9 mouse cellular contexts compared by ENCODE assay signal in the genomic region with DNA sequence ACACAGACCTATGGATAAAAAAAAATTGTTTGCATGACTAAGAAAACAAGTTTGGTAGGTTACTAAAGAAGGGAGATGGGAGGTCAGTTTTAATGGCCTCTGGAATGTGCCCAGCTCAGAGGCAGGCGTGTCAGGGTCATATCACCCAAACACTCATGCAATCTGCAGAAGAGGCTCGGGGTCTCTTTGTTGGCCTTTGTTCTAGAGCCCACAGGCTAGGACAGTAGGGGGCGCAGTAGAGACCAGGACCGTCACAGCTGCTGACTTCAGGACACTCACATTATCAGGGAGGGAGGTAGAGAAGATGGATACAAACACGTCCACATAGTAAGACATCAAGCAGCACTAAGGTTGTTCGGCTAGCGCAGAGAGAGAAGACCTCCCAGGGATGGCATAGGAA. TPM values are rescaled to one million over a fixed set of nuclear protein-coding genes. Genes with fewer than 3 reads are reported as not detected.
DNase-seq lines count a peak whose midpoint lies in the region; ATAC-seq and TF ChIP-seq lines count a peak whose summit lies in the region.
"Had no signal": no experiment of that assay in that cellular context is flagged by ENCODE, and none has a peak within 500 bp of the region (broad histone marks: within the 10 kb centered on the region; RNA-seq: fewer than 3 reads in every experiment).

No protein-coding gene starts in this region.

- peak overlapping the region; percentile 40 for H3K4me2 ChIP-seq in intestine, embryonic 15.5 days (replicated peaks)
- H3K4me2 ChIP-seq: liver, embryonic 15.5 days had no signal

- ATAC-seq in intestine, embryonic 15.5 days, result no peak
- ATAC-seq in megakaryocyte, adult 5-6 weeks (ENCODE audit: poor library complexity, severe bottlenecking), result no peak

- H3K9ac ChIP-seq in intestine, embryonic 15.5 days, result no peak overlapping the region
- H3K9ac ChIP-seq: liver, embryonic 15.5 days had no signal

- H3K4me1 ChIP-seq in kidney, adult 2 months (ENCODE audit: control insufficient read depth, insufficient read depth, low read length), result no peaks in the 10 kb centered on the region
- no peaks in the 10 kb centered on the region for H3K4me1 ChIP-seq in cortical plate, adult 2 months (ENCODE audit: control insufficient read depth, insufficient read depth, low read length)
- H3K4me1 ChIP-seq in intestine, embryonic 15.5 days (replicated peaks), result no peaks in the 10 kb centered on the region
- H3K4me1 ChIP-seq: liver, embryonic 15.5 days had no signal

- peak; percentile 44 for TF ChIP-seq CTCF in kidney, adult 2 months (conservative IDR thresholded peaks at IDR 0.05; ENCODE audit: insufficient read depth, insufficient read length, low read depth, low read length)
- peak; percentile 39 for TF ChIP-seq CTCF in cortical plate, adult 2 months (IDR thresholded peaks at IDR 0.05; ENCODE audit: extremely low read depth, insufficient read depth, low read length)

- H3K27me3 ChIP-seq in kidney, adult 2 months (replicated peaks; ENCODE audit: control insufficient read depth, insufficient read depth, low read length), result no peaks in the 10 kb centered on the region
- H3K27me3 ChIP-seq in intestine, embryonic 15.5 days (replicated peaks), result peaks cover under 1% of the 10 kb centered on the region; the same call in 1 of the 2 replicates

- no peaks in the 10 kb centered on the region for H3K9me3 ChIP-seq in intestine, embryonic 15.5 days
- H3K9me3 ChIP-seq: liver, embryonic 15.5 days had no signal

- H3K27ac ChIP-seq in kidney, adult 2 months (ENCODE audit: insufficient read depth, low read depth, low read length), result no peak overlapping the region
- no peak overlapping the region for H3K27ac ChIP-seq in cortical plate, adult 2 months (ENCODE audit: insufficient read depth, low read length)
- H3K27ac ChIP-seq in intestine, embryonic 15.5 days, result no peak overlapping the region
- H3K27ac ChIP-seq: liver, embryonic 15.5 days had no signal

- H3K36me3 ChIP-seq in kidney, adult 2 months (ENCODE audit: control insufficient read depth, insufficient read depth, low read length), result no peaks in the 10 kb centered on the region
- no peaks in the 10 kb centered on the region for H3K36me3 ChIP-seq in intestine, embryonic 15.5 days
- H3K36me3 ChIP-seq: liver, embryonic 15.5 days had no signal

- H3K4me3 ChIP-seq in kidney, adult 2 months (ENCODE audit: insufficient read depth, low read depth, low read length), result no peak overlapping the region
- no peak overlapping the region for H3K4me3 ChIP-seq in cortical plate, adult 2 months (ENCODE audit: insufficient read depth, low read length)
- no peak overlapping the region for H3K4me3 ChIP-seq in intestine, embryonic 15.5 days (replicated peaks)
- H3K4me3 ChIP-seq: liver, embryonic 15.5 days had no signal

- TF ChIP-seq POLR2A in kidney, adult 2 months (IDR thresholded peaks at IDR 0.05; ENCODE audit: low read depth, low read length), result no peak
- TF ChIP-seq POLR2A in cortical plate, adult 2 months (IDR thresholded peaks at IDR 0.05; ENCODE audit: extremely low read depth, insufficient read depth, low read length), result no peak

- WGBS in kidney, adult 2 months, result 44% methylated on average over 7 of the region's 7 CpGs
- WGBS in intestine, embryonic 15.5 days, result 36% methylated on average over 7 of the region's 7 CpGs

- peak; percentile 19 for DNase-seq in kidney, adult 2 months
- DNase-seq in kidney, adult 11 months, result no peak
- peak; percentile 8 for DNase-seq in lung, postnatal 25 days (ENCODE audit: low spot score)
- no peak for DNase-seq in gastrocnemius, postnatal 10 days
- DNase-seq in ovary, postnatal 10 days (ENCODE audit: low spot score), result no peak

RNA-seq across cellular contexts. Expression of gene Kcng1, which starts 13.5 kb away (rescaled TPM):
- polyA plus RNA-seq in kidney, adult 2 months (2012; rRNA removed), result 0.77 and 0.95 TPM in 2 replicates
- polyA plus RNA-seq in cortical plate, adult 2 months (2012; rRNA removed), result 5.9 and 7.2 TPM in 2 replicates
- polyA plus RNA-seq in intestine, embryonic 15.5 days (2015; fragmentation: Nextera tagmentation; extraction: Ambion mirVana), result 6.6 and 8.4 TPM in 2 replicates
- 0.09 and 0.69 TPM in 2 replicates for total RNA-seq in megakaryocyte, adult 5-6 weeks (2015)
- 0.24 TPM in 1 of 2 replicates, not detected in the other for total RNA-seq in megakaryocyte, adult 5-6 weeks (2017)
- under 1 TPM; 0.23 to 0.35 TPM for total RNA-seq in gastrocnemius, postnatal 10 days (2021)

RNA-seq across cellular contexts. Expression of gene Mocs3, which starts 37.6 kb away (rescaled TPM):
- 9.3 and 14.8 TPM in 2 replicates for polyA plus RNA-seq in kidney, adult 2 months (2012; rRNA removed)
- 13.9 and 14.6 TPM in 2 replicates for polyA plus RNA-seq in cortical plate, adult 2 months (2012; rRNA removed)
- polyA plus RNA-seq in intestine, embryonic 15.5 days (2015; fragmentation: Nextera tagmentation; extraction: Ambion mirVana), result 5.8 and 7.3 TPM in 2 replicates
- 3.4 and 4.0 TPM in 2 replicates for total RNA-seq in megakaryocyte, adult 5-6 weeks (2015)
- total RNA-seq in megakaryocyte, adult 5-6 weeks (2017), result 1.7 and 2.1 TPM in 2 replicates
- total RNA-seq in gastrocnemius, postnatal 10 days (2021), result 1 to 10 TPM; 3.5 to 4.3 TPM

RNA-seq across cellular contexts. Expression of gene Dpm1, which starts 37.6 kb away (rescaled TPM):
- polyA plus RNA-seq in kidney, adult 2 months (2012; rRNA removed), result 35.8 and 36.6 TPM in 2 replicates
- 22.2 and 22.4 TPM in 2 replicates for polyA plus RNA-seq in cortical plate, adult 2 months (2012; rRNA removed)
- 94.9 and 104 TPM in 2 replicates for polyA plus RNA-seq in intestine, embryonic 15.5 days (2015; fragmentation: Nextera tagmentation; extraction: Ambion mirVana)
- 59.5 and 81.8 TPM in 2 replicates for total RNA-seq in megakaryocyte, adult 5-6 weeks (2015)
- total RNA-seq in megakaryocyte, adult 5-6 weeks (2017), result 28.1 and 67.3 TPM in 2 replicates
- total RNA-seq in gastrocnemius, postnatal 10 days (2021), result 10 to 100 TPM; 49.7 to 54.9 TPM

RNA-seq across cellular contexts. Expression of gene Gm20716, which starts 37.9 kb away (rescaled TPM):
- 3.4 and 8.5 TPM in 2 replicates for polyA plus RNA-seq in kidney, adult 2 months (2012; rRNA removed)
- 32.5 and 36.9 TPM in 2 replicates for polyA plus RNA-seq in cortical plate, adult 2 months (2012; rRNA removed)
- 12.9 and 14.7 TPM in 2 replicates for polyA plus RNA-seq in intestine, embryonic 15.5 days (2015; fragmentation: Nextera tagmentation; extraction: Ambion mirVana)
- 36.1 and 47.1 TPM in 2 replicates for total RNA-seq in megakaryocyte, adult 5-6 weeks (2015)
- 33.2 and 44.6 TPM in 2 replicates for total RNA-seq in megakaryocyte, adult 5-6 weeks (2017)
- 10 to 100 TPM; 14.6 to 19.5 TPM for total RNA-seq in gastrocnemius, postnatal 10 days (2021)

Comparison
In these comparisons a context has a peak if more than half of its experiments do, and no peak if none do; other contexts are left out.
1. DNase-seq: peak in kidney, adult 2 months (single experiment) and lung, postnatal 25 days (single experiment); none in kidney, adult 11 months (single experiment), gastrocnemius, postnatal 10 days (single experiment) and ovary, postnatal 10 days (single experiment).